Mouse (Mus musculus) right cerebral cortex, postnatal 14 days (tissue): ENCODE results near the gene Iars.
A peak's percentile ranks its signal among the peaks of the same experiment; 100 is the strongest.

Source experiments
- DNase-seq: peaks from one replicate; pipeline ENCODE4 v3.0.0; 2022

The Iars gene

GRCm38 (mm10) chr13:49681351-49682232 lies at the start of gene Iars:
Gene Iars, plus strand, starts transcription at chr13:49682100.
- DNase-seq = peak; percentile 98

GRCm38 (mm10) chr13:49639965-49640364 lies 41.9 kb upstream of the Iars start:
- DNase-seq = no peak

GRCm38 (mm10) chr13:49642650-49643049 lies 39.2 kb upstream of the Iars start:
- no peak for DNase-seq

- DNase-seq = no peak
Observed at GRCm38 (mm10) chr13:49643669-49644362, 38.1 kb upstream of the Iars start.

GRCm38 (mm10) chr13:49644731-49645529 lies 37.0 kb upstream of the Iars start:
- DNase-seq = no peak

GRCm38 (mm10) chr13:49646019-49646418 lies 35.9 kb upstream of the Iars start:
- no peak for DNase-seq

- no peak for DNase-seq
Observed at GRCm38 (mm10) chr13:49651136-49651535, 30.8 kb upstream of the Iars start.

GRCm38 (mm10) chr13:49651781-49652351 lies 30.0 kb upstream of the Iars start:
- no peak for DNase-seq

GRCm38 (mm10) chr13:49652481-49653179 lies 29.3 kb upstream of the Iars start, which contains the start of the genes Cenpp and Nol8:
Gene Cenpp, minus strand, starts transcription at chr13:49652785.
Gene Nol8, plus strand, starts transcription at chr13:49653078.
- peak; percentile 100 for DNase-seq

GRCm38 (mm10) chr13:49653180-49653541 lies 28.7 kb upstream of the Iars start:
- peak; percentile 46 for DNase-seq

- DNase-seq = no peak
Observed at GRCm38 (mm10) chr13:49677793-49678192, 4.1 kb upstream of the Iars start.

GRCm38 (mm10) chr13:49682233-49682846 lies 440 bp downstream of the Iars start:
- no peak for DNase-seq

- no peak for DNase-seq
Observed at GRCm38 (mm10) chr13:49684266-49684665, 2.4 kb downstream of the Iars start.

- DNase-seq = no peak
Observed at GRCm38 (mm10) chr13:49691056-49691455, 9.2 kb downstream of the Iars start.

- no peak for DNase-seq
Observed at GRCm38 (mm10) chr13:49703216-49703779, 21.4 kb downstream of the Iars start.

GRCm38 (mm10) chr13:49706032-49706690 lies 24.3 kb downstream of the Iars start:
- DNase-seq = no peak

- DNase-seq = no peak
Observed at GRCm38 (mm10) chr13:49708311-49708710, 26.4 kb downstream of the Iars start.

GRCm38 (mm10) chr13:49712047-49712721 lies 30.3 kb downstream of the Iars start:
- no peak for DNase-seq

GRCm38 (mm10) chr13:49719310-49719709 lies 37.4 kb downstream of the Iars start:
- no peak for DNase-seq

- no peak for DNase-seq
Observed at GRCm38 (mm10) chr13:49736430-49736829, 54.5 kb downstream of the Iars start.
